Mouse (Mus musculus): ENCODE results near the gene Ctrl. TPM values are rescaled to one million over a fixed set of nuclear protein-coding genes. Genes with fewer than 3 reads are reported as not detected.

The Ctrl gene
- total and polyA plus RNA-seq, 3 experiments = 1.5 to 3.0 TPM; not detected in 1

- TF ChIP-seq USF2 (IDR thresholded peaks at IDR 0.05; ENCODE audit: borderline replicate concordance in 1 of 2, insufficient read depth in 1 of 2, low read depth in 1 of 2, low read length in 2 of 2) (no peak), SIN3A (IDR thresholded peaks at IDR 0.05; ENCODE audit: low read length) (no peak), JUND (IDR thresholded peaks at IDR 0.05; ENCODE audit: low read depth, low read length) (no peak), GABPA (IDR thresholded peaks at IDR 0.05; ENCODE audit: low read depth, low read length) (no peak), TAL1 (IDR thresholded peaks at IDR 0.05; ENCODE audit: low read length) (no peak), BHLHE40 (IDR thresholded peaks at IDR 0.05; ENCODE audit: borderline replicate concordance, low read depth, low read length) (no peak), MXI1 (IDR thresholded peaks at IDR 0.05; ENCODE audit: low read depth, low read length) (no peak), RCOR1 (IDR thresholded peaks at IDR 0.05; ENCODE audit: low read depth, low read length) (no peak), ZC3H11A (IDR thresholded peaks at IDR 0.05; ENCODE audit: low read depth, low read length) (peak; percentile 85)
Observed at GRCm38 (mm10) chr8:105930602-105931001, 3.1 kb downstream of the Ctrl start (continued).

- TF ChIP-seq MAZ (IDR thresholded peaks at IDR 0.05; ENCODE audit: low read depth, low read length) (no peak), POLR2AphosphoS5 (IDR thresholded peaks at IDR 0.05; ENCODE audit: borderline replicate concordance, low read depth, low read length) (no peak), E2F4 (IDR thresholded peaks at IDR 0.05; ENCODE audit: borderline replicate concordance, low read depth, low read length) (no peak), SIN3A (IDR thresholded peaks at IDR 0.05; ENCODE audit: low read length) (no peak), UBTF (IDR thresholded peaks at IDR 0.05; ENCODE audit: borderline replicate concordance, insufficient read depth, low read depth, low read length) (no peak), MAFK (IDR thresholded peaks at IDR 0.05; ENCODE audit: borderline replicate concordance, low read depth, low read length) (no peak), POLR2AphosphoS2 (IDR thresholded peaks at IDR 0.05; ENCODE audit: low read length) (no peak)
Observed at GRCm38 (mm10) chr8:105925123-105925522, 8.5 kb downstream of the Ctrl start.

GRCm38 (mm10) chr8:105919390-105919789, 14.3 kb downstream of the Ctrl start:
- H3K9me3 ChIP-seq (replicated peaks; ENCODE audit: insufficient read depth, low read length) = no peaks in the 10 kb centered on the region
- no peak for DNase-seq (ENCODE audit: low read depth, low spot score)
- no peak overlapping the region for H3K27ac ChIP-seq (ENCODE audit: control insufficient read depth, low read depth, low read length)
- H3K4me3 ChIP-seq (ENCODE audit: control insufficient read depth in 1 of 2, insufficient read depth in 1 of 2, low read depth in 2 of 2, low read length in 2 of 2) = no peak overlapping the region
- TF ChIP-seq MEF2A (IDR thresholded peaks at IDR 0.05; ENCODE audit: extremely low read depth, insufficient replicate concordance, low read depth, low read length, poor library complexity, severe bottlenecking) = no peak
- H3K79me2 ChIP-seq (ENCODE audit: control insufficient read depth, insufficient read depth, low read length, poor library complexity) = no peaks in the 10 kb centered on the region
- H3K9ac ChIP-seq (ENCODE audit: control insufficient read depth, low read depth, low read length, poor library complexity, severe bottlenecking) = no peak overlapping the region
- peaks cover 0 to 1% of the 10 kb centered on the region in 2 experiments; a peak in 2 of 4 replicates for H3K36me3 ChIP-seq (ENCODE audit: control insufficient read depth in 1 of 2, insufficient read depth in 2 of 2, low read length in 2 of 2)
- H3K27me3 ChIP-seq (ENCODE audit: control insufficient read depth in 1 of 2, insufficient read depth in 2 of 2, low read length in 2 of 2) = no peaks in the 10 kb centered on the region
- H3K4me1 ChIP-seq (ENCODE audit: control insufficient read depth in 1 of 2, insufficient read depth in 2 of 2, low read length in 2 of 2) = peaks cover 0 to 5% of the 10 kb centered on the region in 2 experiments; a peak in 2 of 4 replicates

More at GRCm38 (mm10) chr8:105925123-105925522, 8.5 kb downstream of the Ctrl start:
- no peak overlapping the region for H3K27ac ChIP-seq (ENCODE audit: control insufficient read depth, low read depth, low read length)
- no peak overlapping the region for H3K9ac ChIP-seq (ENCODE audit: control insufficient read depth, low read depth, low read length, poor library complexity, severe bottlenecking)
- no peaks in the 10 kb centered on the region for H3K9me3 ChIP-seq (replicated peaks; ENCODE audit: insufficient read depth, low read length)
- no peaks in the 10 kb centered on the region; a peak in 1 of 4 replicates for H3K4me1 ChIP-seq (ENCODE audit: control insufficient read depth in 1 of 2, insufficient read depth in 2 of 2, low read length in 2 of 2)
- no peak for DNase-seq (ENCODE audit: low read depth, low spot score)
- no peak overlapping the region for H3K4me3 ChIP-seq (ENCODE audit: control insufficient read depth in 1 of 2, insufficient read depth in 1 of 2, low read depth in 2 of 2, low read length in 2 of 2)
- H3K36me3 ChIP-seq (ENCODE audit: control insufficient read depth in 1 of 2, insufficient read depth in 2 of 2, low read length in 2 of 2) = peaks cover 0 to 2% of the 10 kb centered on the region in 2 experiments; a peak in 2 of 4 replicates
- no peaks in the 10 kb centered on the region for H3K27me3 ChIP-seq (ENCODE audit: control insufficient read depth in 1 of 2, insufficient read depth in 2 of 2, low read length in 2 of 2)
- no peaks in the 10 kb centered on the region for H3K79me2 ChIP-seq (ENCODE audit: control insufficient read depth, insufficient read depth, low read length, poor library complexity)

Measured in MEL (cell line).